Mouse (Mus musculus): Measurements from ENCODE around the gene Naxd. TPM values are rescaled to one million over a fixed set of nuclear protein-coding genes. Genes with fewer than 3 reads are reported as not detected.
"Not testable (repeated sequence)": the region's sequence is repeated elsewhere in the genome, so short reads cannot be mapped to it uniquely, and the experiment has no call there.

Gene Naxd
- total RNA-seq, 2 experiments from 2014 or later: 35.5 to 63.2 TPM

- peak; percentile 63 for ATAC-seq (replicated peaks; ENCODE audit: low FRiP score, low TSS enrichment, poor library complexity, severe bottlenecking)
Observed at GRCm38 (mm10) chr8:11469095-11469494, 28.2 kb upstream of the Naxd start.

DNA sequence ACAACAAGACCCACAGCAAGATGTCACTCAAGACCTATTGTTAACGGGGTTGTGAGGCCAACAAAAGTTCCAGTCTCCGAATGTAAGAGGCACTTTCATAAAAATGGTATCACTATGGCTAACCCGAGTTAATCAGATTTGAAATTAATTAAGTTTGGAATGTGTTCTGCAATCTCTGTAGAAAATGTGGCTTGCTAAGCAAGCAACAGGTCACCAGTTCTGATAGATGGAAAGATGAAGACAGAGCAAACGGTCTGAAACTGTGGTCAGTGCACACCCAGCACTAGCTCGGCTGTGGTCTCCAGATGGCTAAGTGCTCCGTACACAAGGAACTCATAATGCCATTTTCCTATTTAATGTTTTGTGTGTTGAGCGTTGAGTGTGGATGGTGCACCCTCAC is 26.6 kb upstream of the Naxd start:
- no peak for ATAC-seq (replicated peaks; ENCODE audit: low FRiP score, low TSS enrichment, poor library complexity, severe bottlenecking)

- ATAC-seq (replicated peaks; ENCODE audit: low FRiP score, low TSS enrichment, poor library complexity, severe bottlenecking): no peak
Observed at GRCm38 (mm10) chr8:11471309-11471708, 26.0 kb upstream of the Naxd start.

- ATAC-seq (replicated peaks; ENCODE audit: low FRiP score, low TSS enrichment, poor library complexity, severe bottlenecking): no peak
Observed at GRCm38 (mm10) chr8:11473072-11473471, 24.2 kb upstream of the Naxd start.

DNA sequence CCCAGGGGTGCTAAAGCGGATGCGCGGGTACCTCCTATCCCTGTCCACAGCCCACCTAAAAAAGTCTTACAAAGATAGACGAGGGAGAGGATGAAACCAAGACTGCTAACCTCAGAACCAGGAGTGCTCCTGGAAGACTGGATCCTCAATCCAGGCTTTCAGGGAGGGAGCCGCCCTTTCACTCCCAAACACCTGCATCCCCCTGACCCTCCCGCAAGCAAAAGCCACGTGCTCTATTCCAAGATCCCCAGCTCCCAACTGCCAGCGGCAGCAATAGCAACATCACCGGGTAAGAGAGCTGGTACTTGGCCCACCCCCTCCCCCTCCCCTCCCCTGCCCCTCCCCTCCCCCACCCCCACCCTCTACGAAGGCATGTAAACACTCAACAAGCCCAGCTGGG is 21.9 kb upstream of the Naxd start:
- ATAC-seq (replicated peaks; ENCODE audit: low FRiP score, low TSS enrichment, poor library complexity, severe bottlenecking): no peak

DNA sequence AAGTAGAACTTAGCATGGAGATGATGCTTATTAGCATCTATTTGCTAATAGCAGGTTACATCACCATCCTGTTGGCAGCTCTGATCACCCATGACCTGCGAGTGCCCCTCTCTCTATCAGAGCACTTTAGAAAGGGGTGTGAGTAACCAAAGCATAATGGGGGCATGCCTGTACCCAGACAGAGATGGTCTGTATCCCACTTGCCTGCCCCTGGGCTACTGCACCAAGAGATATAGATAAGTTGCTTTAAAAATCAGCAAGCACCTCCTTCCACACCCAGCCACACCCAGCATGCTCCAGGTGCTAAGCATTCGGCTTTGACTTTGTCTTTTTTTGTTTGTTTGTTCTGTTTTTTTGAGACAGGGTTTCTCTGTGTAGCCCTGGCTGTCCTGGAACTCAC is 21.4 kb upstream of the Naxd start:
- no peak for ATAC-seq (replicated peaks; ENCODE audit: low FRiP score, low TSS enrichment, poor library complexity, severe bottlenecking)

DNA sequence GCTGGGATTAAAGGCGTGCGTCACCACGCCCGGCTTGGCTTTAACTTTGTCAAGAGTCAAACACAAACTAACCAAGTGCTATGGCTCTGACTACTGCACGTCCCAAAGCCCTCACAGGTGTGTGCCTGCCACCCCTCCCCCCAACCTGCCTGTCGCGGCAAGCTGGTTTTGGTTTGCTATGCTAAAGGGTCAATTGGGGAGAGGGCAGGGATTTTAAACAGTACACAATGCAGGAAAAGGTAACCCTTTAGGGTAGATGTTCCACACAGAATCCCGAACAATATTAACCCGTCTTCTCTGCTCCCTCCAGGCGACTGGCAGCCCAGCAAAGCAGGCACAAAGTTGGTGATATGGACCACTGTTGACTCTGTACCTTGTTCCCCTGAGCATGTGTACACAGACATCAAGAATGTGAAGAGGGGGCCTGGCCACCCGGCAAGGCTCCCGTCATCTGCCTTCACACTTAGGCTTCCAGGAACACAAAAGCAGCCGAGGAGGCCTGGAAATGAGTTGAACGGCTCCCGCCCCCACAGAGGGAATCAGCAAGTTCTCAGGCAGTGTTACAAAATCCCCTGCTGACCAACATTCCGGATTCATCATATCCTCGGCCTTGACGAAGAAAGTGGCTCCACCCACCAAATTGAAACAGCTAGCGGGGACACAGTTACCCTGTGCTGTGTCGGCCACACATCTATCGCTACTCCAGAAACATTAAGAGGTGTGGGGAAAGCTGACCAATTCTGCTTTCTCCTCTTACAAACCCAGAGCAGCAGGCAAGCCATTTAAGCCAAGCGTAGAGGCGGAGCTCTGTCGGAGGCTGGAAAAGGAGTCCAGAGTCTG is 20.7 kb upstream of the Naxd start:
- 0 out of 2 replicates have a peak, but pooled peaks have one; percentile 24 for ATAC-seq (replicated peaks; ENCODE audit: low FRiP score, low TSS enrichment, poor library complexity, severe bottlenecking)

GRCm38 (mm10) chr8:11477178-11477553 is 20.1 kb upstream of the Naxd start:
- 0 out of 2 replicates have a peak, but pooled peaks have one; percentile 19 for ATAC-seq (replicated peaks; ENCODE audit: low FRiP score, low TSS enrichment, poor library complexity, severe bottlenecking)

- 0 out of 2 replicates have a peak, but pooled peaks have one; percentile 37 for ATAC-seq (replicated peaks; ENCODE audit: low FRiP score, low TSS enrichment, poor library complexity, severe bottlenecking)
Observed at GRCm38 (mm10) chr8:11477811-11478761, 19.2 kb upstream of the Naxd start, which contains the start of gene Rab20. TSS of gene Rab20 (minus strand) at chr8:11478710.

DNA sequence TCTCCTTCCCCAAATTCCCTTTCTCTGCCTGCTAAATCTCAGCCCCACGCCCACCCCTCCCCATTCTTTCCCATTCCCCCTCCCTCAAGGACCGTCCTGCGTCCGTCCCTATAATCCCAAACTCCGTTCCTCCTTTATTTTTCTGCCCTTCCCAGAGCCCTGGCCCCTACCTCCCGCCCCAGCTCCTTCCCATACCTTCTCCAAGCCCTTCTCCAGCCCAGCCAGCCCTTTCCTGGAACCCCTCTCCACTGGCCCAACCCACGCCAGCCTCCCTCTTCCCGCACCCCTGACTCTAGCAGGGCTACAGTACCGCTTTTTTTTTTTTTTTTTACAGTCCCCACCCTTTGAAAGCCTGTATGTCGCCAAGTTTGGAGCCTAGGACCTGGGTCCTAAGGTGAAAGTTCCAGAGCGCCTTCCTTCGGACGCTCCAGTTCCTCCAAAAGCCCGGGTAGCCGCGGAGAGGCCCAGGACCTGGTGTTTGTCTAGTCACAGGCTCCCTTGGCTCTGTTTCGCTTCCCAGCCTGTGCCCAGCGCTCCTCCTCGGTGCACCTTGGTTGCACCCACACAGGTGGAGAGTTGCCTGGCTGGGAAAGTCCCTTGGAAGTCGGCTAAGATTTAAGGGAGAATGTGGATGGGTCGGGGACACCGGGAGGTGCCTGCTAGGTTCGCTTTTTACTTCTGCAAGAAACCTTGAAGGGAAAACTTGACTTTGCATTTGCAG is 18.3 kb upstream of the Naxd start:
- no peak for ATAC-seq (replicated peaks; ENCODE audit: low FRiP score, low TSS enrichment, poor library complexity, severe bottlenecking)

DNA sequence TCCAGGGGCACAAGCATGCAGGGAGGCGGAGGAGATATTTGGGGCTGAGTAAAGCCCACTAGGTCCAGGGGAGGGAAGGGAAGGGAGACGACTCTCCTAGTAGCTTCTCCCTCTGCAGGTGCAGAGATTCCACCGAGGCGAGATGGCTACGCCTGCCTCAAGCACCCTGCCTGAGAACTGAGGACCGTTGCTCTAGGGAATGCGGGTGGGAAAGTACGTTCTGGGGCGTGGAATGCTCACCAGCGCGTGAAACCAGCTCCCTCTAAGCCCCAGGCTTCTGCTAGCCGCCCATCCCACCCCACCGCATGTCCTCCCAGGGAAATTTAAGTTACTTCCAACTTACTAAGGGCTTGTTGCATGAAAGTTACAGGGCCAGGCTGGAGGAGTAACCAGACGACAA is 17.7 kb upstream of the Naxd start:
- no peak for ATAC-seq (replicated peaks; ENCODE audit: low FRiP score, low TSS enrichment, poor library complexity, severe bottlenecking)

DNA sequence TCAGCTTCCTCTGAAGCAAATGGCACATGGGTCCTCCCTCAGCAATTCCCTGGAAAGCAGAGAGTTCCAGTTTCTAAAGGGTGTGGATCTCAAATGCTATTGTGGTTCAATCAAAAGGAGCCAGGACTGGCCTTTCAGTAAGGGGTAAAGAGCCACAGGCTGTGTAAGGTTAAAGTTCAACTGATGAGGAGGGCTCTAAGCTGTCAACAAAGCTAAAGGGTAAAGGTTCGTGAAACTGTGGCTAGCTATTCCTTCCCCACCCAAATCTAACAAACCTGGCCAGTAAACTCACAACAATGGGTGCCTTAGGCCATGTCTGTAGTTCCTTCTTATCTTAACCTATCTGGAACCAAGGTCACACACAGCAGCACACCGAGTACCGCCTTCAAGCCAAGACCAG is 15.4 kb upstream of the Naxd start:
- ATAC-seq (replicated peaks; ENCODE audit: low FRiP score, low TSS enrichment, poor library complexity, severe bottlenecking): no peak

DNA sequence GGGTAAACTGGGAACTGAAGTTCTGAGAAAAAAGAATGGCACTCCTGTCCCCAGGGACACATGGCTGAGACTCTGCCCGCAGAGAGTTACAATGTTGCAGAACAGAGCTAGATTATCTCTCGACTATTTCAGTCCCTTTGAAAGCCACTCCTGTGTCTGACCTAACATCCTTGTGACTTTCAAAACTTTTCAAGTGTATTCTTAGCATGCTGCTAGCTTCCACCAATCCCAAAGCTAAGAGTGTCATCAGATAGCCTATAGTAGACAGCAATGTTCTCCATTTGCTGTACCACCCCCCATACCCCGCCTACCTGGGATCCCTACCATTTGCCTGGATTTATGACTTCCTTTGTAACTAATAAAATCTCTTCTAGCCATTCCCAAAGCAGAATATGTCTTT is 14.8 kb upstream of the Naxd start:
- ATAC-seq (replicated peaks; ENCODE audit: low FRiP score, low TSS enrichment, poor library complexity, severe bottlenecking): no peak

GRCm38 (mm10) chr8:11486142-11486541 is 11.2 kb upstream of the Naxd start:
- ATAC-seq (replicated peaks; ENCODE audit: low FRiP score, low TSS enrichment, poor library complexity, severe bottlenecking): peak; percentile 76

- ATAC-seq (replicated peaks; ENCODE audit: low FRiP score, low TSS enrichment, poor library complexity, severe bottlenecking): 0 out of 2 replicates have a peak, but pooled peaks have one; percentile 24
Observed at GRCm38 (mm10) chr8:11487229-11487628, 10.1 kb upstream of the Naxd start.

GRCm38 (mm10) chr8:11492340-11492739 is 5.0 kb upstream of the Naxd start:
- not testable (repeated sequence) for ATAC-seq (replicated peaks; ENCODE audit: low FRiP score, low TSS enrichment, poor library complexity, severe bottlenecking)

DNA sequence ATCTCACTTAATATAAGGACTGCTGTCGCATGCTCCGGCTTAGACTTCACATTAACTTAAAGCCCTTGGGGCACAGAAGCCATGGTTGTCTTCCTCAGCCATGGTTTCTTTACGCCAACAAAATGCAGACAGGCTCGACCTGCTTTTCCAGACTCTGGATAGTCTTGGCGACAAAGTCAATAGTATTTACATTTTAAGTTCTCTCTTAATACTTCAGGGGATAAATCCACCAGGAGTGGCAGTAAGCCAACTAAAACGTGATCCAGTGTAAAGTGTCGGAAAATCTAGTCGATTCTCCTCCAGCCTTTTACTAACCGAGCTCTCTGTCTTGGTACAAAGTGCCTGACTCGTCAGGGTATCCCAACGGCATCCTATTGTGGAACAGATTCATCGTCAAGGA is 975 bp downstream of the Naxd start:
- ATAC-seq (replicated peaks; ENCODE audit: low FRiP score, low TSS enrichment, poor library complexity, severe bottlenecking): no peak

DNA sequence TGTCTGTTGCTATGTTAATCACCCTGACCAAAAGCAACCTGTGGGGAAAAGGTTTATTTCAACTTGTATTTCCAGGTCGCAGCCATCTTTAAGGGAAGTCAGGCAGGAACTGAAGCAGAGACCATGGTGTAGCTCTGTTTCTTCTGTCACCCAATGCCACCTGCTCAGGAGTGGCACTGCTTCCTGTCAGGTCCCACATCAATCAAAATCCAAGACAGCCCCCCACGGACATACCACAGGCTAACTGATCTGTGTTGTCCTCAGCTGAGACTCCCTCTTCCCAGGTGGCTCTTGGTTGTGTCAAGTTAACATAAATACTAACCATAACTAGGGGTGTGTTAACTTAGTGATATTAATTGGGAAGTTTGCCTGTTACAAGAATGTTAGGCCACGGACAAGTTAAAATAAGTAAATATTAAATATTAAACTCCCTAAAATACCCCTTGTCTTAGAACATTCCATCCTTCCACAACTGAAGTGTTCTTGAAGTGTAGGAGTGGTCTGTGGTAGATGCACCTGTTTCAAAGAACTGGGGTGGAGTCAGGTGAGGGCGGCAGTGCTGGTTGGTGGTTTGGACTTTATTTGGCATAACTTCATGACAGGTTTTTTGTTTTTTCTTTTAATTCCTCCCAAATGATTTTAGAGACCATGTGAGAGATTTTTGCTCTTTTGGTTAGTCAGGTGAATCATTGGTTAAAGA is 1.6 kb downstream of the Naxd start:
- no peak for ATAC-seq (replicated peaks; ENCODE audit: low FRiP score, low TSS enrichment, poor library complexity, severe bottlenecking)
